Mouse (Mus musculus): ENCODE data around the gene Hhat. TPM values are rescaled to one million over a fixed set of nuclear protein-coding genes. Genes with fewer than 3 reads are reported as not detected.

The Hhat gene
- 3.4 and 5.0 TPM in 2 replicates for polyA plus RNA-seq (2012; rRNA removed)

DNA sequence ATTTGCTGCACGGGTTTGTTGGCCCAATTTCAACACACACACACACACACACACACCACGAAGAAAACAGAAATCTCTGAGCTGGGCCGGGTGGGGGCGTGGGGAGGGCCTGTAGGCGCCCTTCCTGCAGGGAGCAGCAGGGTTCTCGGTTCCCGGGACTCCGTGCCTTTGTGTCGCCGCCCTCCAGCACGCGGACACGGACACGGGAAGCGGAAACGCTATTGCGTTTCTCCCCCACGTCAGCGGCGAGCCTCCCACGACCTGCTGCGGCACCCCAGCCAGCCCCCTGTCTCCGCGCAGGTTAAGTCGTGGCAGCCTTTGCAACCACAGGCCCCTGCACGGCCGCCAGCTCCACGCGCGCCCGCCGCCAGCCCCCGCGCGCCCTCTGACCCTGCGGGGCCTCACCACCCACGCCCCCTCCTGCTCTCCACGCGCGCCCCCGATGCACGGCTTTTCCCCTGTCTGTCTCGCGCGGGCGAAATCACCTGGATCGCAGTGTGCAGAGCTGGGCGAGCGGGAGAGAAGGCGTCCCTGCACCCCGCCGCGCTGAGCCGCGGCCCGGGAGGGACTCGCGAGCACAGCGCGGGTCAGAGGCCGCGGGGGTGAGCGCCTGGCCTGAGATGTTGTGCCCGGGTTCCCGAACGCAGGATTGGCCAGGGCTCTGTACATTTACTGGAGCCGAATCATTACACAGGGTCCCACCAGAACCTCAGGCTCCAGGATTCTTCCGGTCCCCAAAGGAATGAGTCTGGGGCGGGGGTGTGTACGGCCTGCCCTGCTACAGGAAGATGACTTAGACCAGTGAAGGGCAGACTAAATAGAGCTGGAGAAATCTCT lies at the start of gene Hhat:
Gene Hhat, minus strand, starts transcription at position 729 of the 837 bp plus-strand sequence.
- TF ChIP-seq CTCF (IDR thresholded peaks at IDR 0.05; ENCODE audit: extremely low read depth, insufficient read depth, insufficient read length, insufficient replicate concordance) (no peak), POLR2A (IDR thresholded peaks at IDR 0.05; ENCODE audit: low read depth, low read length) (peak; percentile 85)
- under 1% methylated on average over 65 of the region's 70 CpGs for WGBS
- peak within 1 kb of the TSS; percentile 83 for H3K27ac ChIP-seq (ENCODE audit: insufficient read depth, low read length)

DNA sequence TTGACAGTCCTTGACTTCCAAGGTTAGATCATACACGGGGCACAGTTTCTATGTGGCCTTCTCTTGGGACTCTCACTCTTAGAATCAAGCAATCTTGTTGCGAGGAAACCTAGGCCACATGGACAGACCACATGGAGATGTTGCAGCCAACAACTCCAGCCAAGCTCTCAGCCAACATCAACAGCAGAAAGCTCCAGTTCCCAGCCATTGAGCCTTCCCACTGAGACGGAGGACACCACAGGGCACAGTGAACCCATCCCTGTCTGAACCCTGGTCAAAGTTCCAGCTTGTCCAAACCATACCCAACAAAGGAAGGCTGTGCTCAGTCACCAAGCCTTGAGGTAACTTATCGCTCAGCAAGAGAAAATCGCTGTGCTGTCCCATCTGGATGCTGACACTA lies 47.3 kb upstream of the Hhat start:
- DNase-seq (ENCODE audit: low read depth in 1 of 2, low spot score in 2 of 2), result no peak
- H3K36me3 ChIP-seq (ENCODE audit: control insufficient read depth, insufficient read depth, low read length), result no peaks in the 10 kb centered on the region
- H3K4me3 ChIP-seq (ENCODE audit: extremely low read depth, insufficient read depth, insufficient read length), result no peak overlapping the region
- no peaks in the 10 kb centered on the region for H3K4me1 ChIP-seq (ENCODE audit: control insufficient read depth, insufficient read depth, insufficient read length)
- TF ChIP-seq CTCF (IDR thresholded peaks at IDR 0.05; ENCODE audit: extremely low read depth, insufficient read depth, insufficient read length, insufficient replicate concordance) (no peak), POLR2A (IDR thresholded peaks at IDR 0.05; ENCODE audit: low read depth, low read length) (no peak)
- H3K27ac ChIP-seq (ENCODE audit: insufficient read depth, low read length), result no peak overlapping the region
- no peaks in the 10 kb centered on the region for H3K27me3 ChIP-seq (ENCODE audit: control insufficient read depth, insufficient read depth, low read length)
- 92% methylated on average over 5 of the region's 5 CpGs for WGBS

More for the DNA sequence above, at the start of gene Hhat:
- H3K4me3 ChIP-seq (ENCODE audit: extremely low read depth, insufficient read depth, insufficient read length), result peak within 1 kb of the TSS; percentile 71
- DNase-seq (ENCODE audit: low read depth in 1 of 2, low spot score in 2 of 2), result peak; percentile 36 to 75
- no peaks in the 10 kb centered on the region for H3K27me3 ChIP-seq (ENCODE audit: control insufficient read depth, insufficient read depth, low read length)
- peaks cover 3% of the 10 kb centered on the region; the same call in 1 of the 2 replicates for H3K4me1 ChIP-seq (ENCODE audit: control insufficient read depth, insufficient read depth, insufficient read length)
- no peaks in the 10 kb centered on the region for H3K36me3 ChIP-seq (ENCODE audit: control insufficient read depth, insufficient read depth, low read length)

DNA sequence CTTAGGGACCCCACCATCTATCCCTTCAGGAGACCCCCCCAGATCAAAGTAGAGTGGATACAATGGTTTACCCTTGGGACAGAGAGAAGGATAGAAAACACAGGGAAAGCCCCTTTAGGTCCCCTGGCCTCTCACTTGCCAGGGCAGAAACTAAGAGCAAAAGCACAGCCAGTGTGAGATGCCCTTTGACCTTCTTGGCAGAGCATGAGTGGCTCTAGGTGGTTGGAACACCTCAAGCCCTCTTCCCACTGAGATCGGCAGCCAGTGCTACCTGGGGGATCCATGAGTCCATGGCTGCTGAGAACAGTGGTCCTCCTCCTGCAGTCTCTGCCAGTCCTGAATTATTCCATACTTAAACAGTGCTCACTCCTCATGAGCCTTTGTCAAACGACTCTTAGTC lies 44.8 kb upstream of the Hhat start:
- Histone ChIP-seq H3K4me3 (ENCODE audit: extremely low read depth, insufficient read depth, insufficient read length) (no peak overlapping the region), H3K36me3 (ENCODE audit: control insufficient read depth, insufficient read depth, low read length) (no peaks in the 10 kb centered on the region), H3K4me1 (ENCODE audit: control insufficient read depth, insufficient read depth, insufficient read length) (no peaks in the 10 kb centered on the region), H3K27me3 (ENCODE audit: control insufficient read depth, insufficient read depth, low read length) (no peaks in the 10 kb centered on the region), H3K27ac (ENCODE audit: insufficient read depth, low read length) (no peak overlapping the region)
- 80% methylated on average over 2 of the region's 2 CpGs for WGBS
- TF ChIP-seq CTCF (IDR thresholded peaks at IDR 0.05; ENCODE audit: extremely low read depth, insufficient read depth, insufficient read length, insufficient replicate concordance) (no peak), POLR2A (IDR thresholded peaks at IDR 0.05; ENCODE audit: low read depth, low read length) (no peak)
- no peak for DNase-seq (ENCODE audit: low read depth in 1 of 2, low spot score in 2 of 2)

DNA sequence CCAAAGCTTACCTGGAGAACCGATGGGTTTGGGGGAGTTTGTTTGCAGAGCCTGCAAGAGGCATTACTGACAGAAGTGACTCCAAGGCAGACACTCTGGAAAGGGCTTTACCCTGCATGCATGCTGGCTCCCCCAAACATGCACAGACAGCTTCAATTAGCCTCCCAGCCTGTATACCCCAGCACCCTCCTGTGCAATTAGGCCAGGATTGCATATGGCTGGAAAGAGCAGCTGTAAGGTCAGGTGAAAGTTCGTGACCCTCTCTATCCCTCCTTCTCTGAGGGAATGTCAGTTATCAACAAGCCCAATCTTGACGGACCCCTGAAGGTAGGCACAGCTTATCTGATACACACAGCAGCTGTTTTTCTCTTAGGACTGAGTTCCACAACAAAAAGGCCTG lies 43.7 kb upstream of the Hhat start:
- DNase-seq (ENCODE audit: low read depth in 1 of 2, low spot score in 2 of 2), result no peak
- WGBS, result 77% methylated on average over 3 of the region's 3 CpGs
- no peak for TF ChIP-seq POLR2A (IDR thresholded peaks at IDR 0.05; ENCODE audit: low read depth, low read length)
- TF ChIP-seq CTCF (IDR thresholded peaks at IDR 0.05; ENCODE audit: extremely low read depth, insufficient read depth, insufficient read length, insufficient replicate concordance), result no peak
- Histone ChIP-seq H3K27me3 (ENCODE audit: control insufficient read depth, insufficient read depth, low read length) (no peaks in the 10 kb centered on the region), H3K27ac (ENCODE audit: insufficient read depth, low read length) (no peak overlapping the region), H3K36me3 (ENCODE audit: control insufficient read depth, insufficient read depth, low read length) (no peaks in the 10 kb centered on the region), H3K4me1 (ENCODE audit: control insufficient read depth, insufficient read depth, insufficient read length) (no peaks in the 10 kb centered on the region), H3K4me3 (ENCODE audit: extremely low read depth, insufficient read depth, insufficient read length) (no peak overlapping the region)

DNA sequence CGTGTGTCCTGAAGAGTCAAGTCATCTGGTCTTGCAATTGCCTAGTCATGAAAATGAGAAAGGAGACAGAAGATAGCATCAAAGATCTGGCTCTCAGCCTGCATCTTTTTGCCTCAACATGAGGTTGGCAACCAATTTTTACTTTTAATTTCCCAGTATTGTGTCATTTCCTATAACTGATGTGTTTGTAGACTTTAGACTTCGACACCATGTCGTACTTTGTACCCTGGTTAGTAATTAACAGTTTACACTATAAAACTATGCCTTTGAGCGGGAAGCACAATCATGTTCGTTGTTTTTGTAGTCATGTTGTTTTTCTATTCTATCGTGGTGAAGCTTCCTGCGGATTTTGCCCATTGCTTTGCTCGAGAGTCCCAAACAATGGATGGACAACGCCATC lies 41.7 kb upstream of the Hhat start:
- Histone ChIP-seq H3K27ac (ENCODE audit: insufficient read depth, low read length) (no peak overlapping the region), H3K4me1 (ENCODE audit: control insufficient read depth, insufficient read depth, insufficient read length) (no peaks in the 10 kb centered on the region), H3K27me3 (ENCODE audit: control insufficient read depth, insufficient read depth, low read length) (no peaks in the 10 kb centered on the region), H3K4me3 (ENCODE audit: extremely low read depth, insufficient read depth, insufficient read length) (no peak overlapping the region), H3K36me3 (ENCODE audit: control insufficient read depth, insufficient read depth, low read length) (no peaks in the 10 kb centered on the region)
- 92% methylated on average over 9 of the region's 9 CpGs for WGBS
- DNase-seq (ENCODE audit: low read depth in 1 of 2, low spot score in 2 of 2), result no peak
- TF ChIP-seq CTCF (IDR thresholded peaks at IDR 0.05; ENCODE audit: extremely low read depth, insufficient read depth, insufficient read length, insufficient replicate concordance), result no peak
- TF ChIP-seq POLR2A (IDR thresholded peaks at IDR 0.05; ENCODE audit: low read depth, low read length), result no peak

DNA sequence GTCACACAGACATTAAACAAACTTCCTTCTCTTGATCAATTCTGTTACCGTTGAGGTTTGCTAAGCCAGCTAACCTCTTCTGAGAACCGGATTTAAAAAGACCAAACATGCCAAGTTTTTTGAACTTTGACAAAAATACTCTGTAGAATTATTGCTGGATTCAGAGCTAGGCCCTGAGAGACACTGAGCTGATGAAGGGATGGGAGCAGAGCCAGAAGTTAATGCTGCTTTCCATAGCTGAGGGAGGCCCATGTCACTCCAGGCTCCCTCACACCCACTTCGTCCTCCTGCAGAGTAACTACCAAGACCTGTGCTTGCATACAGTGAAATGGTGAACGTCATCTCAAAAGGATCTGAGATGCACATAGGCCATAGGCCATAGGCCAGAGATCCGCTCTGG lies 41.3 kb upstream of the Hhat start:
- Histone ChIP-seq H3K27ac (ENCODE audit: insufficient read depth, low read length) (no peak overlapping the region), H3K4me3 (ENCODE audit: extremely low read depth, insufficient read depth, insufficient read length) (no peak overlapping the region), H3K4me1 (ENCODE audit: control insufficient read depth, insufficient read depth, insufficient read length) (no peaks in the 10 kb centered on the region), H3K36me3 (ENCODE audit: control insufficient read depth, insufficient read depth, low read length) (no peaks in the 10 kb centered on the region), H3K27me3 (ENCODE audit: control insufficient read depth, insufficient read depth, low read length) (no peaks in the 10 kb centered on the region)
- no peak for DNase-seq (ENCODE audit: low read depth in 1 of 2, low spot score in 2 of 2)
- no peak for TF ChIP-seq POLR2A (IDR thresholded peaks at IDR 0.05; ENCODE audit: low read depth, low read length)
- TF ChIP-seq CTCF (IDR thresholded peaks at IDR 0.05; ENCODE audit: extremely low read depth, insufficient read depth, insufficient read length, insufficient replicate concordance), result no peak
- WGBS, result 93% methylated on average over 5 of the region's 5 CpGs

All from spleen, adult 2 months (tissue).